Mouse (Mus musculus) brain, embryonic 14.5 days (tissue): ENCODE data around the gene Nbeal2.

Experiments used
- CTCF ChIP-seq: fragments of 200-500 bp; IDR thresholded peaks from 2 replicates; pipeline ENCODE4 v1.5.1; 2012; ENCODE audit warnings: inconsistent platforms, mild to moderate bottlenecking, moderate library complexity, borderline replicate concordance; ENCODE audit not compliant: insufficient read depth, insufficient read length; ENCODE audit errors: extremely low read depth
- POLR2A ChIP-seq: fragments of 200-500 bp; IDR thresholded peaks from 2 replicates; pipeline ENCODE4 v1.6.1; 2012; ENCODE audit warnings: mild to moderate bottlenecking, inconsistent platforms, borderline replicate concordance; ENCODE audit not compliant: poor library complexity, insufficient read depth, insufficient read length, severe bottlenecking; ENCODE audit errors: extremely low read depth

GRCm38 (mm10) chr9:110665912-110666311 lies 12.0 kb upstream of the Nbeal2 start:
- TF ChIP-seq CTCF (no peak), POLR2A (no peak)
